Mouse (Mus musculus) hindbrain, embryonic 14.5 days (tissue): ENCODE results near the gene Ptprg. TPM values are rescaled to one million over a fixed set of nuclear protein-coding genes. Genes with fewer than 3 reads are reported as not detected.
"Not testable (repeated sequence)": the region's sequence is repeated elsewhere in the genome, so short reads cannot be mapped to it uniquely, and the experiment has no call there.

Source experiments
- ATAC-seq: fragments of 200-750 bp; cut with Nextera tagmentation; 2 replicates; pipeline ENCODE4 v1.8.0; 2017; ENCODE audit warnings: moderate number of reproducible peaks, mild to moderate bottlenecking, moderate TSS enrichment, moderate library complexity; ENCODE audit not compliant: low FRiP score
- DNase-seq: peaks from one replicate; pipeline ENCODE4 v3.0.0-alpha.2; 2015; ENCODE audit warnings: low spot score
- H3K27ac ChIP-seq: fragments of 300-500 bp; sonication (generic); 2 replicates; pipeline ENCODE4 v1.5.1; 2014; ENCODE audit warnings: mild to moderate bottlenecking, moderate library complexity
- H3K27me3 ChIP-seq: fragments of 300-500 bp; sonication (generic); 2 replicates; pipeline ENCODE4 v1.6.1; 2014; ENCODE audit warnings: mild to moderate bottlenecking, low read length, mixed read lengths; ENCODE audit not compliant: control insufficient read depth, insufficient read depth
- H3K36me3 ChIP-seq: fragments of 300-500 bp; sonication (generic); replicated peaks from 2 replicates; pipeline ENCODE4 v1.6.1; 2014; ENCODE audit not compliant: control insufficient read depth, insufficient read depth
- H3K4me1 ChIP-seq: fragments of 300-500 bp; sonication (generic); replicated peaks from 2 replicates; pipeline ENCODE4 v1.6.1; 2014; ENCODE audit warnings: antibody characterized with exemption, low read length, mixed read lengths; ENCODE audit not compliant: control insufficient read depth, insufficient read depth
- H3K4me2 ChIP-seq: fragments of 300-500 bp; sonication (generic); replicated peaks from 2 replicates; pipeline ENCODE4 v1.6.1; 2014; ENCODE audit warnings: mild to moderate bottlenecking, moderate library complexity
- H3K4me3 ChIP-seq: fragments of 300-500 bp; sonication (generic); replicated peaks from 2 replicates; pipeline ENCODE4 v1.5.1; 2014; ENCODE audit warnings: mild to moderate bottlenecking, low read length
- H3K9ac ChIP-seq: fragments of 300-500 bp; sonication (generic); 2 replicates; pipeline ENCODE4 v1.6.1; 2014
- H3K9me3 ChIP-seq: fragments of 300-500 bp; sonication (generic); 2 replicates; pipeline ENCODE4 v1.6.1; 2016; ENCODE audit warnings: low read length; ENCODE audit not compliant: control insufficient read depth
- WGBS: fragments of 180-500 bp; shearing (Covaris S2); extraction: QIAGEN DNeasy Blood & Tissue Kit; methylation state at CpG from one replicate; pipeline ENCODE4 v1.1.7; 2014; 5-methylcytosine and 5-hydroxymethylcytosine counted together
- polyA plus RNA-seq: library from polyadenylated mRNA; unstranded; fragments of >200 nt; fragmentation: Nextera tagmentation; extraction: Ambion mirVana; gene quantifications from 2 replicates; pipeline ENCODE4 v1.2.1, GENCODE M21; 2014

The Ptprg gene
- polyA plus RNA-seq, 1 experiment from 2014 or later, result 49.0 TPM

- Histone ChIP-seq H3K9me3 (no peaks in the 10 kb centered on the region), H3K4me2 (peak within 1 kb of the TSS; percentile 79), H3K36me3 (no peaks in the 10 kb centered on the region), H3K27ac (peak within 1 kb of the TSS; percentile 81), H3K4me1 (peaks cover 5% of the 10 kb centered on the region; the same call in 1 of the 2 replicates), H3K27me3 (no peaks in the 10 kb centered on the region), H3K9ac (peak within 1 kb of the TSS; percentile 87), H3K4me3 (peak within 1 kb of the TSS; percentile 84)
- no peak for DNase-seq
- ATAC-seq, result peak; percentile 9; the same call in 1 of the 2 replicates
- 86% methylated on average over 6 of the region's 6 CpGs for WGBS
Measured at GRCm38 (mm10) chr14:12283641-12284040, 730.3 kb downstream of the Ptprg start, which contains the start of gene Gm49355. TSS of gene Gm49355 (plus strand) at chr14:12283976.

- H3K27ac ChIP-seq, result peak within 1 kb of the TSS; percentile 81
- H3K36me3 ChIP-seq, result peaks cover 5% of the 10 kb centered on the region; the same call in 1 of the 2 replicates
- ATAC-seq, result peak; percentile 99
- 1% methylated on average over 48 of the region's 48 CpGs for WGBS
- no peaks in the 10 kb centered on the region for H3K9me3 ChIP-seq
- peak; percentile 90 for DNase-seq
- H3K4me3 ChIP-seq, result peak within 1 kb of the TSS; percentile 84
- no peaks in the 10 kb centered on the region for H3K27me3 ChIP-seq
- peak within 1 kb of the TSS; percentile 79 for H3K4me2 ChIP-seq
- peak within 1 kb of the TSS; percentile 87 for H3K9ac ChIP-seq
- H3K4me1 ChIP-seq, result peaks cover 5% of the 10 kb centered on the region; the same call in 1 of the 2 replicates
Measured at GRCm38 (mm10) chr14:12284141-12284912, 731.0 kb downstream of the Ptprg start, which contains the start of gene 3830406C13Rik. TSS of gene 3830406C13Rik (plus strand) at chr14:12284173.

- H3K4me3 ChIP-seq, H3K36me3 ChIP-seq, H3K27me3 ChIP-seq, ATAC-seq, H3K9ac ChIP-seq, H3K4me2 ChIP-seq, H3K27ac ChIP-seq, H3K4me1 ChIP-seq, DNase-seq, H3K9me3 ChIP-seq: not testable (repeated sequence)
Measured at GRCm38 (mm10) chr14:12289747-12290146, 736.4 kb downstream of the Ptprg start.

Other genes starting within 250 kb of the Ptprg start
- gene Gm3839, start 196.8 kb upstream of the Ptprg start, polyA plus RNA-seq, result 1.7 TPM in 2 replicates